Mouse (Mus musculus): ENCODE measurements around the gene Rfx7.
"Not testable (repeated sequence)": the region's sequence is repeated elsewhere in the genome, so short reads cannot be mapped to it uniquely, and the experiment has no call there.

The Rfx7 gene

GRCm38 (mm10) chr9:72543590-72543989 is 11.6 kb downstream of the Rfx7 start:
- DNase-seq (ENCODE audit: low spot score in 2 of 2): no peak

GRCm38 (mm10) chr9:72558780-72559179 is 26.7 kb downstream of the Rfx7 start:
- no peak for DNase-seq (ENCODE audit: low spot score in 2 of 2)

- no peak for DNase-seq (ENCODE audit: low spot score in 2 of 2)
Measured at GRCm38 (mm10) chr9:72560316-72560715, 28.3 kb downstream of the Rfx7 start.

- DNase-seq (ENCODE audit: low spot score in 2 of 2): no peak
Measured at GRCm38 (mm10) chr9:72563277-72563676, 31.2 kb downstream of the Rfx7 start.

GRCm38 (mm10) chr9:72567116-72567515 is 35.1 kb downstream of the Rfx7 start:
- DNase-seq (ENCODE audit: low spot score in 2 of 2): no peak

- DNase-seq (ENCODE audit: low spot score in 2 of 2): no peak
Measured at GRCm38 (mm10) chr9:72580216-72580615, 48.2 kb downstream of the Rfx7 start.

- DNase-seq (ENCODE audit: low spot score in 2 of 2): no peak
Measured at GRCm38 (mm10) chr9:72590861-72591260, 58.8 kb downstream of the Rfx7 start.

GRCm38 (mm10) chr9:72592016-72592415 is 60.0 kb downstream of the Rfx7 start:
- DNase-seq (ENCODE audit: low spot score in 2 of 2): no peak

GRCm38 (mm10) chr9:72594656-72595055 is 62.6 kb downstream of the Rfx7 start:
- DNase-seq (ENCODE audit: low spot score in 2 of 2): not testable (repeated sequence)

- DNase-seq (ENCODE audit: low spot score in 2 of 2): no peak
Measured at GRCm38 (mm10) chr9:72600142-72600541, 68.1 kb downstream of the Rfx7 start.

GRCm38 (mm10) chr9:72609771-72610170 is 77.7 kb downstream of the Rfx7 start:
- DNase-seq (ENCODE audit: low spot score in 2 of 2): no peak

- no peak for DNase-seq (ENCODE audit: low spot score in 2 of 2)
Measured at GRCm38 (mm10) chr9:72613884-72614283, 81.8 kb downstream of the Rfx7 start.

- no peak for DNase-seq (ENCODE audit: low spot score in 2 of 2)
Measured at GRCm38 (mm10) chr9:72614786-72615480, 82.9 kb downstream of the Rfx7 start.

GRCm38 (mm10) chr9:72618037-72618436 is 86.0 kb downstream of the Rfx7 start:
- DNase-seq (ENCODE audit: low spot score in 2 of 2): no peak

GRCm38 (mm10) chr9:72623605-72624004 is 91.6 kb downstream of the Rfx7 start:
- DNase-seq (ENCODE audit: low spot score in 2 of 2): no peak

GRCm38 (mm10) chr9:72627598-72627997 is 95.6 kb downstream of the Rfx7 start:
- no peak for DNase-seq (ENCODE audit: low spot score in 2 of 2)

- no peak for DNase-seq (ENCODE audit: low spot score in 2 of 2)
Measured at GRCm38 (mm10) chr9:72628591-72628990, 96.6 kb downstream of the Rfx7 start.

- DNase-seq (ENCODE audit: low spot score in 2 of 2): no peak
Measured at GRCm38 (mm10) chr9:72632198-72632597, 100.2 kb downstream of the Rfx7 start.

- no peak for DNase-seq (ENCODE audit: low spot score in 2 of 2)
Measured at GRCm38 (mm10) chr9:72635134-72635533, 103.1 kb downstream of the Rfx7 start.

GRCm38 (mm10) chr9:72636547-72636946 is 104.5 kb downstream of the Rfx7 start:
- DNase-seq (ENCODE audit: low spot score in 2 of 2): no peak

- DNase-seq (ENCODE audit: low spot score in 2 of 2): no peak
Measured at GRCm38 (mm10) chr9:72637243-72637642, 105.2 kb downstream of the Rfx7 start.

- DNase-seq (ENCODE audit: low spot score in 2 of 2): no peak
Measured at GRCm38 (mm10) chr9:72638951-72639842, 107.2 kb downstream of the Rfx7 start.
